Mouse (Mus musculus): Measurements from ENCODE around the gene Sycp3.

DNA sequence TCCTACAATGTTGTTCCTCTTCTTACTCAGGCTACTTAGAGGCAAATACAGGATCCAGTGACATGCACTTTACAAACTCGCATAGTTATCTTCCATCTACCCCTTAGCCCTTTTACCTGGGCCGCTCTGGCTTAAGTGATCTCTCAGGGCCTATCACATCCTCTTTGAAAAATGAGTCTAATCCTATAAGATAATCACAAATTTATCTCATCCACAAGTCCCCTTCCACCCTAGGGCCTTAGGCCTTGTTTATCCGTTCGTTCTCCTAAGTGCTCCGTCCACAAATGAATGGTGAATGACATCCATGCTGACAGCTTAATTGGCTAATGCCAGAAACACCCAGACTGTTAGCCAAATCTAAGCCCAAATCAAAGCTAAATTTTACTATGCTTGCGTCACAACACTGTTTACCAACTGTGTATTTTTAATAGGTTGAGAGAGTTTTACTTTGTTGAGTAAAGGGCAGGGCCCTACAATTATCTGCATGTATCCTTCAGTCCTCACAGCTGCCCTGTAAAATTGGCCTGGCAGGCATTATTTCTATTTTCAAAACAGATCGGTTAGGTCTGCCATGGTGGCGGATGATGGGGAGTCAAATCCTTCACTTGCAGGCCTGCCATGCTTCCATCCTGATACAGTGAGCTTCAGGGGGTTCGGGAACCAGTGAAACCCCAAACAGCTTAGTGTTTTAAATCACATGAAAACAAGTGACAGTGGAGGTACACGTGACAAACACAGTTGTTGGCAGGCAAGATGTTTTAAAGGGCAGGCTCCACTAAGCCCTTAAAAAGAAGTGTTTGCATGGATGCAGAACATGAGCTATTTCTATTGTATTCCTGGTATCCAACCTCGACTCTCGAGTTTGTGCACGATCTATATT is 42.8 kb downstream of the Sycp3 start:
- TF ChIP-seq POLR2A (IDR thresholded peaks at IDR 0.05; ENCODE audit: borderline replicate concordance, insufficient read depth, low read length): no peak
- TF ChIP-seq CTCF (IDR thresholded peaks at IDR 0.05; ENCODE audit: borderline replicate concordance, insufficient read depth, low read depth, low read length): no peak

All from cerebellum, adult 2 months (tissue).